Mouse (Mus musculus) megakaryocyte, embryonic 14.5 days (primary cell): ENCODE results near the gene Col25a1.

Experiments
- FLI1 ChIP-seq: IDR thresholded peaks from 2 replicates; pipeline ENCODE4 v1.6.1; 2012; ENCODE audit warnings: low read length, inconsistent platforms, mixed read lengths
- GATA1 ChIP-seq: IDR thresholded peaks from 3 replicates; pipeline ENCODE4 v1.6.1; 2012; ENCODE audit warnings: mixed read lengths, low read length, inconsistent platforms, borderline replicate concordance

- no peak for TF ChIP-seq GATA1
- no peak for TF ChIP-seq FLI1
These were observed 238.9 kb downstream of the Col25a1 start for GRCm38 (mm10) chr3:130370167-130370566.
